Mouse (Mus musculus) megakaryocyte, embryonic 14.5 days (primary cell): ENCODE data around the gene Gm20379.

Source experiments
- FLI1 ChIP-seq: IDR thresholded peaks from 2 replicates; pipeline ENCODE4 v1.6.1; 2012; ENCODE audit warnings: low read length, inconsistent platforms, mixed read lengths
- GATA1 ChIP-seq: IDR thresholded peaks from 3 replicates; pipeline ENCODE4 v1.6.1; 2012; ENCODE audit warnings: mixed read lengths, low read length, inconsistent platforms, borderline replicate concordance

DNA sequence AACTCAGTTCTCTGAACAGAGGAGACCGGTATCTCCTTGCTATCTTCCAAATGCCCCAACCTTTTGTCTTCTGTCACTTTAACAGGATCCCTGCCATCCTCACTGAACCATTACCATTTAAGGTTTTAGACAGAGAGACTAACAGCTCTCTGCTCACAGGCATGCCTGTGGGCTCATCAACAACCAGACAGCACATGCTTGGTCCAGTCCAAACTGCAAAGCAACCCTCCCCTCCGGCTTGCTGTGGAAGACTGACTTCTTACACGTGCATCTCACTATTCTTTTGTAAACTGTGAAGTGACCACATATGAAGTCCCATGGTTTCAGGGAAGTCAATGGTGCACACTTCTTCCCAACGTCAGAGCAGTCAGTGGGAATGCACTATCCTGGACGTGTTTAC is 44.5 kb upstream of the Gm20379 start:
- TF ChIP-seq FLI1 (no peak), GATA1 (no peak)
